Mouse (Mus musculus) cerebellum, postnatal 14 days (tissue): ENCODE results near the gene Gm3573.
"Not testable (repeated sequence)": the region's sequence is repeated elsewhere in the genome, so short reads cannot be mapped to it uniquely, and the experiment has no call there.

Source experiments
- DNase-seq, 2 experiments: peaks; one replicate each; pipeline ENCODE4 v3.0.0; 2021; ENCODE audit warnings: mixed read lengths in 2 of 2

Gene Gm3573

DNA sequence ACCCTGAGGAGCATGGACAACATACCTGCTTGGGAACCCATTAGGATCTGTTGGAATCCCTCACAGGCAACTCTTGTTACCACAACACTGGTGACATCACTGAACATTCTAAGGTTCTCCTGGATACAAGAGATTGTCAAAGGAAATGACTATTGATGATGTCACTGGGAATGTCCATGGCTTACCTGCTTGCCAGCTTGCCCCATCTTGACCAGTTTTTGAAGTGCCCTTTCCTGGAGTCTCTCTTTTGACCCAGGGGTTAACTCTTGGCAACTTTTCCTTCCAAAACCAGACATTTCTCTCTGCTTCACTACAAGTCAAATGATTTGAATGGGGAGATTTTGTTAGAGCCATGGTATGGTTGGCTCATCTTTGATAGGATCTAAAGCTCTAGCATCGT is at the start of gene Gm3573:
TSS of gene Gm3573 (minus strand) at position 101 of the 400 bp plus-strand sequence.
- DNase-seq: not testable (repeated sequence)

DNA sequence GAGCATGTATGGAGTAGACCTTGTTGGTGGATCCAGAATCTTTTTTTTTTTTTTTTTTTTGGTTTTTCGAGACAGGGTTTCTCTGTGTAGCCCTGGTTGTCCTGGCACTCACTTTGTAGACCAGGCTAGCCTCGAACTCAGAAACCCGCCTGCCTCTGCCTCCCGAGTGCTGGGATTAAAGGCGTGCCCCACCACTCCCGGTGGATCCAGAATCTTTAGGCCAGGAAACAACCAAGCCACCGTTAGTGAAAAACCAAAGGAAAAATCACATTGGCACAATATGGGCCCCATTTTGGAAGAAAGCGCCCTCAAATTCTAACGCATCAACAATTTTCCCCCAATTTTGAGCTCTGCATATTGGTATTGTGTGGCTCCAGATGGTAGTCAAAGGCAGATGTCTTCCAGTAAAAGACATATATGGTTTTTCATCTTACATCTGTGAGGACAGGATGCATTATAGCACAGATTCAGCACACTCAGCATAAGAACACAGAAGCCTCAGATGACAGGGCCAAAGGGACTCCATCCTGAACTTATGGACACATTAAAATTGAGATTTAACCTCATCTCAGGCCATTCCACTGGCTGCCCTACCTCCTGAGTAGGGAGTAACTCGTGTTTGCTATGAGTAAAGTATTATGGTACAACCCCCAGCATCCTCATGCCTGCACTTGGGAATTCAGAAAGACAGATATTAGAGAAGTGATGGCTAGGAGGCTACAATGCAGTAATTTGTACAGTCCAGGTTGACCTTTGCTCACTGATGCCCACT is 26.4 kb upstream of the Gm3573 start:
- not testable (repeated sequence) for DNase-seq

GRCm38 (mm10) chr14:42183936-42184335 is 6.7 kb downstream of the Gm3573 start:
- DNase-seq: not testable (repeated sequence)

DNA sequence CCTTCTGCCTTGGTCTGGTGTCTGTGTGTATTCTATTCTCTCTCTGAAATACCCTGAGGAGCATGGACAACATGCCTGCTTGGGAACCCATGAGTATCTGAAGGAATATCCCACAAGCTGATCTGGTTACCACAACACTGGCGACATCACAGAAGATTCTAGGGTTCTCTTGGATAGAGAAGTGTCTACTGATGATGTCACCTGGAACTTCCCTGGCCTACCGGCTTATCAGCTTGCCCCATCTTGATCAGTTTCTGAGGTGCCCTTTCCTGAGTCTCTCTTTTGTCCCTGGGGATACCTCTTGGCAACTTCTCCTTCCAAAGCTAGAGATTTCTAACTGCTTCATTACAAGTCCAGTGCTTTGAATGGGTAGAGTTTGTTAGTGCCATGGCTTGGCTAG is 28.1 kb downstream of the Gm3573 start, which contains the start of gene Gm17027:
TSS of gene Gm17027 (minus strand) at position 101 of the 400 bp plus-strand sequence.
- DNase-seq: not testable (repeated sequence)
